Mouse (Mus musculus) G1E-ER4 (cell line): Measurements from ENCODE around the gene Sept6. TPM values are rescaled to one million over a fixed set of nuclear protein-coding genes. Genes with fewer than 3 reads are reported as not detected.

Source experiments
- GATA1 ChIP-seq: IDR thresholded peaks from one replicate; pipeline ENCODE4 v1.8.0; 2012; ENCODE audit warnings: low read length, inconsistent platforms
- polyA plus RNA-seq: library from polyadenylated mRNA; stranded (reverse); fragments of >175 nt; gene quantifications from 2 replicates; pipeline ENCODE4 v1.2.3, GENCODE M21; 2012

The Sept6 gene
- polyA plus RNA-seq, 1 experiment: 1.2 TPM

- no peak for TF ChIP-seq GATA1
Observed at GRCm38 (mm10) chrX:36906539-36906938, 85.1 kb downstream of the Sept6 start.

GRCm38 (mm10) chrX:36903115-36903768 lies 88.4 kb downstream of the Sept6 start:
- no peak for TF ChIP-seq GATA1

- no peak for TF ChIP-seq GATA1
Observed at GRCm38 (mm10) chrX:36902321-36903114, 89.1 kb downstream of the Sept6 start, which contains the start of gene Nkrf. Nkrf (minus strand) TSS chrX:36902899.

GRCm38 (mm10) chrX:36901655-36902054 lies 89.9 kb downstream of the Sept6 start:
- no peak for TF ChIP-seq GATA1

- no peak for TF ChIP-seq GATA1
Observed at GRCm38 (mm10) chrX:36884719-36885118, 106.9 kb downstream of the Sept6 start.

DNA sequence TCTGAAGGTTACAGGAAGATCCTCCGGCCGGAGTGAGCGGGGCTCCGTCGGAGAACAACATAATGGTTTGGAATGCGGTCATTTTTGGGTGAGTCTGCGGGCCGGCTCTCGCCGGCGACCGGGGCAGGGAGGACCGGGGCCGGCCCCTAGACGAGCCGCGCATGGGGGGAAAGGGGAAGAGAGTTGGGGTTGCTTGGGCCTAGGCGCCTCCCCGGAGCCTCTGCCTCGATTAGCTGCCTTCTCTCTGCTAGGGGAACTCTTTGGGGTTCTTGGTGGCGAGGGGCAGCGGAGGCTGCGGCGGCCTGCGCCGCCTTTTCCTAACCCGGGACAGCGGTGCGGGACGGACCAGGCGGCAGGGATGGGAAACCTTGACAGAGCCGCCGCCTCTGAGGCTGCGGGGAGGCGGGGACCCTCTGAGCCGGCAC lies 116.9 kb downstream of the Sept6 start:
- no peak for TF ChIP-seq GATA1

GRCm38 (mm10) chrX:36874178-36874696 lies 117.4 kb downstream of the Sept6 start:
- TF ChIP-seq GATA1: no peak

DNA sequence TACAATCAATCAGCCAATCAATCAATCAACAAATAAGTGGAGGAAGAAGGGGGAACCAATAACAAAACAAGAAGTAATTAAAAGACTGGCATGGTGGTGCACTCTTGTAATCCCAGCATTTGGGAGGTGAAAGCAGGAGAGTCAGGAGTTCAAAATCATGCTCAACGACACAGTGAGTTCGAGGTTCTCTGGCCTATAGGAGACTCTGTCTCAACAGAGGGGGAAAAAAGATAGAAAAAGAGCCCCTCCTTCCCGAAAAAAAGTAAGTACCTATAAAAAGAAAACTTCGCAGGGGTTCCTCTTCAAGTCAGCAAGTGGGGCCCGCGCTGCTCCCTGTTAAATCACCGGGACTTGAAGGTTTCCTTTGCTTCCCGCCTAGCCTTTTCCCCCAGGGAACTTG lies 117.8 kb downstream of the Sept6 start, which contains the start of the genes Ube2a and C330007P06Rik:
Ube2a (plus strand) TSS at position 136 of the 400 bp plus-strand sequence.
C330007P06Rik (minus strand) TSS at position 347 of the 400 bp plus-strand sequence.
- TF ChIP-seq GATA1: no peak

DNA sequence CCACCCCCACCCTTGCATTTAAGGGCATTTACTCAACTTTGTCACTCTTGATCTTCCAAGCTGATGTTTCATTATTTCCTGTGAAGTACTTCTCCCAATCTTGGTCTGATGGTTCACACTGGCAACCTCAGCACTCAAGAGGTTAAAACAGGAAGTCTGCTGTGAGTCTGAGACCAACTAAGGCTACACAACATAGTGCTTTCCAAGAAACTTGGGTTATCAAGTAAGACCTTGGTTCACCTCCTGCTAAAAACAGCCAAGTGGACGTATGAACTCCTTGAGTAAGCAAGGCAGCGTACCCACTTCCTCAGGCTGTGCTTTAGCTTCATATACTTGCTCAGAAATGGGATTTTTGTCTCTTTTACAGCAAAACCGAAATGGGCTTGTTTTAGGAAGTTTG lies 121.2 kb downstream of the Sept6 start:
- no peak for TF ChIP-seq GATA1

- TF ChIP-seq GATA1: no peak
Observed at GRCm38 (mm10) chrX:36864609-36865328, 126.8 kb downstream of the Sept6 start.

- no peak for TF ChIP-seq GATA1
Observed at GRCm38 (mm10) chrX:36863766-36864608, 127.6 kb downstream of the Sept6 start.

Other genes starting within 250 kb of the Sept6 start
- gene Slc25a43, start 248.1 kb downstream of the Sept6 start, polyA plus RNA-seq: not detected in 2 replicates
- 29.9 and 55.5 TPM in 2 replicates for gene Slc25a5, start 196.1 kb downstream of the Sept6 start, polyA plus RNA-seq
- gene Ube2a, start 117.9 kb downstream of the Sept6 start, polyA plus RNA-seq: 94.4 and 117 TPM in 2 replicates
- gene C330007P06Rik, start 117.7 kb downstream of the Sept6 start, polyA plus RNA-seq: 0.85 and 1.5 TPM in 2 replicates
- 1.3 and 1.5 TPM in 2 replicates for gene Nkrf, start 88.9 kb downstream of the Sept6 start, polyA plus RNA-seq
- not detected in 2 replicates for gene Sowahd, start 57.1 kb upstream of the Sept6 start, polyA plus RNA-seq
- gene Rpl39, start 93.6 kb upstream of the Sept6 start, polyA plus RNA-seq: 162 and 176 TPM in 2 replicates
- 3.6 and 6.3 TPM in 2 replicates for gene Upf3b, start 118.5 kb upstream of the Sept6 start, polyA plus RNA-seq
- 11.3 and 11.6 TPM in 2 replicates for gene Nkap, start 135.0 kb upstream of the Sept6 start, polyA plus RNA-seq
- not detected in 2 replicates for gene Akap14, start 177.0 kb upstream of the Sept6 start, polyA plus RNA-seq
- 188 and 247 TPM in 2 replicates for gene Ndufa1, start 199.4 kb upstream of the Sept6 start, polyA plus RNA-seq
- gene Rnf113a1, start 199.5 kb upstream of the Sept6 start, polyA plus RNA-seq: 10.8 and 11.2 TPM in 2 replicates
- gene Gm9, start 219.2 kb upstream of the Sept6 start, polyA plus RNA-seq: not detected in 2 replicates
- gene Rhox1, start 230.5 kb upstream of the Sept6 start, polyA plus RNA-seq: not detected in 2 replicates